30 mouse cellular contexts compared by ENCODE assay signal in the genomic region with DNA sequence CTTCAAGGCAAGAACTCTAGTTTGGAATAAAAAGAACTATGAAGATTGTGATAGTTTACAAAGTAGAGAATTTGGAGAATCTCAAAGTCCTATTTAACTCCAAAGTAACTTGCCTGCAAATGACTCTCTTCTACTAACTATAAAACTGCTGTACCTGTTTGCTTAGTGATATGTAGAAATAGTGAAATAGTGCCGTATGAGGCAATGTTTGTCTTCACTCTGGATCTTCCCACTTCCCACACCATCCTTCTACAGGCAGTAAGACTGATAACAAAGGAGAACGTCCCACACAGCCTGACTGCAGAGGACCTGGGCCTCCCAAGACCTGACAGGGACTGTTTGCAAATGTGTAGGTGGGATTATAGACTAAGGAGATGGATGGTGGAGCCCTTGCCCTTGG.
"Had no signal": no experiment of that assay in that cellular context is flagged by ENCODE, and none has a peak within 500 bp of the region (broad histone marks: within the 10 kb centered on the region; RNA-seq: fewer than 3 reads in every experiment).

No protein-coding gene starts in this region.

- ATAC-seq: lung, postnatal 0 days; midbrain, embryonic 13.5 days; midbrain, embryonic 15.5 days; midbrain, embryonic 16.5 days had no signal

- H3K27ac ChIP-seq: left cerebral cortex, adult 2 months; limb, embryonic 10.5 days; limb, embryonic 12.5 days; limb, embryonic 13.5 days; limb, embryonic 15.5 days; liver, embryonic 13.5 days; liver, embryonic 14.5 days; liver, embryonic 15.5 days; lung, embryonic 15.5 days; macrophage; midbrain, embryonic 10.5 days; midbrain, embryonic 12.5 days; midbrain, embryonic 13.5 days; midbrain, embryonic 15.5 days; neural tube, embryonic 12.5 days; neural tube, embryonic 13.5 days had no signal

- H3K27me3 ChIP-seq: limb, embryonic 12.5 days; limb, embryonic 13.5 days; limb, embryonic 15.5 days; liver, embryonic 13.5 days; liver, embryonic 15.5 days; lung, embryonic 15.5 days; megakaryocyte, embryonic 14.5 days; midbrain, embryonic 12.5 days; midbrain, embryonic 13.5 days; midbrain, embryonic 15.5 days; neural tube, embryonic 12.5 days had no signal

- H3K9ac ChIP-seq: limb, embryonic 12.5 days; limb, embryonic 13.5 days; limb, embryonic 15.5 days; liver, embryonic 13.5 days; liver, embryonic 14.5 days; liver, embryonic 15.5 days; lung, embryonic 14.5 days; lung, embryonic 15.5 days; midbrain, embryonic 12.5 days; midbrain, embryonic 13.5 days; midbrain, embryonic 15.5 days; neural tube, embryonic 12.5 days; neural tube, embryonic 13.5 days had no signal

- H3K4me2 ChIP-seq: limb, embryonic 12.5 days; limb, embryonic 13.5 days; limb, embryonic 15.5 days; liver, embryonic 13.5 days; liver, embryonic 15.5 days; lung, embryonic 14.5 days; lung, embryonic 15.5 days; midbrain, embryonic 11.5 days; midbrain, embryonic 12.5 days; midbrain, embryonic 13.5 days; midbrain, embryonic 15.5 days; neural tube, embryonic 12.5 days; neural tube, embryonic 13.5 days had no signal

- H3K9me3 ChIP-seq: limb, embryonic 10.5 days; limb, embryonic 12.5 days; limb, embryonic 13.5 days; limb, embryonic 15.5 days; liver, embryonic 13.5 days; liver, embryonic 15.5 days; lung, embryonic 15.5 days; midbrain, embryonic 10.5 days; midbrain, embryonic 12.5 days; midbrain, embryonic 13.5 days; midbrain, embryonic 15.5 days; neural tube, embryonic 12.5 days; neural tube, embryonic 13.5 days had no signal

- H3K4me1 ChIP-seq: limb, embryonic 10.5 days; limb, embryonic 12.5 days; limb, embryonic 13.5 days; limb, embryonic 15.5 days; liver, embryonic 15.5 days; megakaryocyte, embryonic 14.5 days; midbrain, embryonic 12.5 days; midbrain, embryonic 15.5 days; neural tube, embryonic 13.5 days had no signal

- H3K36me3 ChIP-seq: limb, embryonic 10.5 days; limb, embryonic 12.5 days; limb, embryonic 13.5 days; limb, embryonic 15.5 days; liver, embryonic 13.5 days; liver, embryonic 15.5 days; lung, embryonic 15.5 days; midbrain, embryonic 10.5 days; midbrain, embryonic 12.5 days; midbrain, embryonic 13.5 days; midbrain, embryonic 15.5 days; neural tube, embryonic 12.5 days; neural tube, embryonic 13.5 days had no signal

- DNase-seq: left cerebral cortex, postnatal 4 days; liver, embryonic 13.5 days; lung, adult 18-20 months; lung, adult 2 months; lung, embryonic 14.5 days; lung, postnatal 10 days; lung, postnatal 14 days; lung, postnatal 36 days; lung, postnatal 4 days; midbrain, embryonic 14.5 days had no signal

- H3K4me3 ChIP-seq: left cerebral cortex, adult 2 months; limb, embryonic 10.5 days; limb, embryonic 12.5 days; limb, embryonic 13.5 days; limb, embryonic 15.5 days; liver, embryonic 13.5 days; liver, embryonic 15.5 days; lung, embryonic 15.5 days; megakaryocyte, embryonic 14.5 days; midbrain, embryonic 10.5 days; midbrain, embryonic 12.5 days; midbrain, embryonic 13.5 days; midbrain, embryonic 15.5 days; myocyte; neural tube, embryonic 12.5 days; neural tube, embryonic 13.5 days had no signal
